Mouse (Mus musculus): ENCODE data around the gene Arid3c.

Gene Arid3c

DNA sequence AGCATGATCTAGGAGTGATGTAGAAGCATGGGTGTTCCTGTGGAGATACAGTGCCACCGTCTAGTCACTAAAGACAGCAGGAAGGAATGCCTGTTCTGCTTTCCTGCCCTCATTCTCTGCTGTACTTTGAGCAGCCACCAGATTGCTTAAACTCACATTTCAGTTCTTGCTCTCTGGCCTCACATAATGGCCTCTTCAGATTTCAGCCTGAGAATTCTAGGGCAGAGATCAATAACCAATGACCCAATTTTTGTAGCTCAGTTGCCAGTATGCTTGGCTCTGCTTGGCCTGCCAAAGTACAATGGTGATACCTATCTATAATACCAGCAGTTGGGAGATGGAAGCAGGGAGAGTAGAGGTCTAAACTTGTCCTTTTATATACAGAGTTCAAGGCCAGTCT lies 14.1 kb upstream of the Arid3c start:
- no peak for DNase-seq (ENCODE audit: extremely low read depth, low read depth)

DNA sequence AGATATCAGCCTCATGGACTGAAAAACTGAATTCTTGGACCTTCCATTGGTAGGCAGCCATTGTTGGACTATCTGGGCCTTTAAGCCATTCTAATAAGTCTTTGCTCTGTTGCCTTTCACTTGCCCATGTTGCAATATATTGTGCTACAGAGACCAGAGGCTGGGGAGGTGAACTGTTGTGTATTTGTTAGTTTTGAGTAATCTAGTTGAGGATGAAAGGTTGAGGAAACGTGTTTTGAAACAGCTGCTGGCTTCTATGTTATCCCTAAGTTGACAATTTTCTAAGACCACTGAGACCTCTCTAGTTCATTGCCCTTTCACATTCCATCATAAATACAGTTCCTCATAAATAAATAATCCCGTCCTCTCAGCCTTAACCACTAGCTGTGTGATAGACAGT lies 13.2 kb upstream of the Arid3c start:
- DNase-seq (ENCODE audit: extremely low read depth, low read depth) = no peak

DNA sequence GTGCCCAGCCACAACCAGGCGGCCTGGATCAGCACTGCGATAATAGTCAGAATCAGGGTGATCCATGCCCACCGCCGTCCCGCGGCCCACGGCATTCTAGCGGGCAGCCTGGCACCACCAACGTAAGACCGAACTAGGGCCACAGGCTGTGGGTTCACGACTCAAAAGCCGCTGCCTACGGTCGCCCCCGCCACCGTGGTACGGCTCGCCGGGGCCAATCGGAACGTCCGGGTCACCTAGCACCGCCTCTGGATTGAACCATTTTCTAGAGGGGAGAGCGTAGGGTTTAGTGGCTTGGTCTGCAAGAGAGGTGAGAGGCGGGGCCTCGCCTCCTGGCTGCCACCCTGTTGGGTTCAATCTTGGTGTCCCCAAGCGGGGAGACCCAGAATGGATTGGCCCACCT lies 10.2 kb upstream of the Arid3c start:
- peak; percentile 97 for DNase-seq (ENCODE audit: extremely low read depth, low read depth)

DNA sequence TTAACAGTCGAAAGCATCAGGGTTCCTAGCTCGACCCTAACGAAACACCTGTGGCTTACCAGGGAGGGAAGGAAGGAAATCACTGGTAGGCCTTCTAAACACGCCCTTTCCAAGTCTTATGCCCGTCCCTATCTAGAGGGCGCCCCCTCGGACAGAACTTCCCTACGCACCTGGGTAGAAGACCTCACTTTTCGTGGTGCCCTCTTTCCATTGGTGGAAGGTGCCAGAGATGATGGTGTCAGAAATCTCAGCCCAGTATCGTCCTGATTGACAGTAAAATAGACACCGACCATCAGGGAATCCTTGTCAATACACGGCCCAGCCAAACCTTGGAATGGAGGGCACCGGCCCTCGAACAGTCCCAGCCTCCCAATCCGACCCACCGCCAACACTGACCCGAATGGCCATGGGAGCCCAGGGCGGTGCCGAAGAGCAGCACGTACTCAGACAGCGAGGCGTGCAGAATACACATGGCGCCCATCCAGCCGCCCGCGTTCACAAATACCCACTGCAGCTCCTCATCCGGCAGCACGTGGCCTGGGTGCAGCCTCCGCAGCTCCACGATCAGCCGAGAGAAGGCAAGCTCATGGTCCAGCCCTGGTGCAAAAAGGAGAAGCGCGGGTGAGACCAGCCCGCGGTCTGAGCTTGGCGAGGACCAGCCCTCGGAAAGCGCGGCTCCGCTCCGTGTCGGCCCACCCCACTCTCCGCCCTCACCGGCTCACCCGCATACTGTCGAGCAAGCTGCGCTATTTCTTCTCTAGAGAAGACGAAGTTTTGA lies 9.6 kb upstream of the Arid3c start:
- no peak for DNase-seq (ENCODE audit: extremely low read depth, low read depth)

DNA sequence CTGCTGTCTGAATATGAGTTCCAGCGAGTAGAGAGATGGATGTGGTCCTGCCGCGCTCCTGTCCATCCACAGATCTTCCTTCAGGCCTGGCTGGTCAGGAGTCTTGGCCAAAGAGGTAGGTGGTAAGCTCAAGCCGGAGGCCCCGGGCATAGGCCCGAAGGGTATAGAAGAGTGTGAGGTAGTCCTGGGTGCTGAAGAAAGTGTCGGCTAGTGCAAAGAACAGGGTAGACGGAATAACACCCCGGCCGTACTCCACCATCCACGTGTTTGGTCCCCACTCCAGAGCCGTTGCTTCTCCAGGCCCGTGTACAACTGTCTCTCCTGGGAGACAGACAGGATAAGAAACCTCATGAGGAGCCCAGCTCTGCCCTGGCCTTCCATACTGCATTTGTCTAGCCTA lies 8.3 kb upstream of the Arid3c start:
- no peak for DNase-seq (ENCODE audit: extremely low read depth, low read depth)

DNA sequence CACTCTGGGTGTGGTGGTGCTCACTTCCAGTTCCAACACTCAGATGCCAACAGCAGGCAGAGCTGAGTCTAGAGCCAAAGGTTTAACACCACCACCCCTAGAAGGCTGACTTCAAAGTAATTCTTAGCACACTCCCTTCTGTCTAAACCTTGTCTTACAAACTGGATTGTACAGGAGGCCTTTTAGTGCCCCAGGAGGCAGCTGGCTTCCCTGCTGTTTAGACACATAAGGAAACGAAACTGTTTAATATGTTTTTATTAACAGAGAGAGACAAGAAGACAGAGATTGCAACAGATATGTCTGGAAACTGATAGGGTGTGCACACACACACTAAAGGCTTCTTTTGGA lies 7.3 kb upstream of the Arid3c start:
- no peak for DNase-seq (ENCODE audit: extremely low read depth, low read depth)

DNA sequence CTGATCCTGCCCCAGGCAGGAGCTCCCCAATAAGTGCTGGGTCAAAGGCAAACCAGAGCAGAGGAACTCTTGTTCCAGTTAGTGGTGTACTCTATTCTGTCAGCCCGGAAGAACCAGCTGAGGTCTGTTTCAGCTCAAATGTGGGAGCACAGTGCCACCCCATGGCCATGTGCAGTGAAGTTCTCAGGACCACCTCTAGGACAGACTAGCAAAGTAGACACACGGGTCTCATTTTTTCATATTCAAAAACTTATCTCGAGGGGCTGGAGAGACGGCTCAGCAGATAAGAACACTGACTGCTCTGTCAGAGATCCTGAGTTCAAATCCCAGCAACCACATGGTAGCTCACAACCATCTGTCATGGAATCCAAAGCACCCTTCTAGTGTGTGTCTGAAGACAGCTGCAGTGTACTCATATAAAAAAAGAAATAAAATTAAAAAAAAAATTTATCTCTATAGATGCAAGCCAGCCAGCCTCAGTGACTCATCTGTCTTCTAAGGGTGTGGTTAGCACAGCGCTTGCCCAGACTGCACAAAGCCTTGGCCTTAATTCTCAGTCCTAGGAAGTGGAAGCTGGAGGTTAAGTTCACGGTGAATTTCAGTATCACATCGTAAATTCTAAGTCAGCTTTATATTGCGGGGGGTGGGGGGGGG lies 6.8 kb upstream of the Arid3c start:
- peak; percentile 62 for DNase-seq (ENCODE audit: extremely low read depth, low read depth)

DNA sequence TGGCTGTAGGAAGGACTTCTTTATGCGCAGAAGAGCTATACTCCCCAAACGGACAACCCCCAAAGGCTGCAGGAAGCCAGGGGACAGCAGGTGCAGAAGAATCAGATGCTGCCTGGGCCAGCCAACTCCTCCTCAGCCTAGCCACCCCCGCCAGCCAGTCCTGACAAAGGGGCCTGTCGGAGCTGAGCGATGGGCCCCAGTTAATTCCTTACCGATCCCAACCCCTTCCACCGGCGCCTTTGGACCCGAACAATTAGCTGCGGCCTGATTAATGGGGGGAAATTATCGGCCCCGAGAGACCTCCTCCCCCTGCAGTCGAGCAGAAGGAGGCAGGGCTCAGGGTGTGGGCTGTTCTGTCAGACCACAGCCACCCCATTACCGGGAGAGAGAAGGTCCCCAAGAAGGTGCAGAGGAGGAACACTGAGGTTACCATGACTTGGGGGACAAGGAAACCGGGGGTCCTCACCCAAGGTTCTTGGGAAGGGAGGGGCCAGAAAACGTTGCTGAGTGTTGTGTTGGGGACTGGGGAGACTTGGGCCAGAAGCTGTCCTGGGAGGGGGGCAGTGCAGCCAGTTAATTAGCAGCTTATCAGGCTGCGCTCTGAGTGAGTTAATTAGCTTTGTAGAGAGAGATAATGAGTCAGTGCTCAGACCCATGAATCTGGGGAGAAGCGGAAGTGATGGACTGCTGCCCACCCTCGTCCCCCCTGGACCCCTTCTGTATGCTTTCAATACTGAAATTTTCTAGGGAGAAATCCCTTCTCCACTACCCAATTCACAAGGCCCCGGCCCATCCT lies 3.9 kb downstream of the Arid3c start:
- DNase-seq (ENCODE audit: extremely low read depth, low read depth) = no peak

DNA sequence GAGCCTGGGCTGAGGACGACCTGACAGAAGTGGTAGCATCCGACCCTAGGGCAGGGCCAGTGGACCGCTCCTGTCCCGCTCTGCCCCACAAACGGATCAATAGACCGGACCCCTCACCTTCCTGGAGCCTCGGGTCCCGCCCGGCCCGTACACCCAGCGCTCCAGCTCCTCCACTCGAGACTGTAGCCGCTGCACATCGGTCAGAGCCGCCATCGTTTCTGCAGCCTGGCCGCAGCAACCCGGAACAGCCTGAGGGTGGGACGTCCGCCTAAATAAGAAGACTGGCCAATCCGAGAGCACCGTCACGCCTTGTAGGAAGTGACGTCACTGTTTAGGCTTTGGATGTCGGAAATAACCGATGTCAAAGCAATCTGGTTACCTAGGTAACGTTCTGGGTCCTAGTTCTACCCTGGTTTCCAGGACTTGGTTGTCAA lies 8.0 kb downstream of the Arid3c start, which contains the start of gene Dctn3:
Dctn3 (minus strand) TSS at position 253 of the 434 bp plus-strand sequence.
- DNase-seq (ENCODE audit: extremely low read depth, low read depth) = peak; percentile 93

DNA sequence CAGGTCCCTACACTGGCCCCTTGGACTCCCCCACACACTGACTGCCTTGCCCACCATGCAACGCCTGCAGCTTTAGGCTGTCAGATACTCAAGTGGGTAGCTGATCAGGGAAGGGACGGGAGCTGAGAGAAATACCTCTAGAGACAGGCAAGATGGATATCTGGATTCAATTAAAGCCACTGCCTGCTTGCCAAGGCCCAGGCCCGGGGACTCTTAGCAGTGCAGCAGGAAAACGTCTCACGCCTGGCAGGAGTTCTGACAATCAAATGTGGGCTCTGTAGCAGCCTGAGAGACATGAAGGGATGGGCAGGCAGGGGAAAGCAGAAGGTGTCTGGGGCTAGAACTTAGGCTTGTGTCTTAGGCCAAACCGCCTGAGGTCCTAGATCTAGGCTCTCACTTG lies 14.1 kb downstream of the Arid3c start:
- no peak for DNase-seq (ENCODE audit: extremely low read depth, low read depth)

DNA sequence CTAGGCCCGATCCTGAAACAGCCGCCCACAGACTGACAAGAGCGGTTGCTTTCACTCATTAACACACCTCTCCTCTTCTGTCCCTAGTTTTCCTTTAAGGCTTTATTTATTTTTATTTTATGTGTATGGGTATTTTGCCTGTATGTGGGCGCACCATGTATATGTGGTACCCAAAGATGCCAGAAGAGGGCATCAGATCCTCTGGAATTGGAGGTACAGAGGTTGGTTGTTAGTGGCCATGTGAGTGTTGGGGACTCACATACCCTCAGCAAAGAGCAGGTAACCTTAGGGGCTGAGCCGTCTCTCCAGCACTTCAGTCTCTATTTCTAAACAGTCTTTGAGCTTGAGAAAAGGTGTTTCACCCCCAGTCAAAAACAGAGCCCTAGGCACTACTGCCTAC lies 15.3 kb downstream of the Arid3c start:
- no peak for DNase-seq (ENCODE audit: extremely low read depth, low read depth)

DNA sequence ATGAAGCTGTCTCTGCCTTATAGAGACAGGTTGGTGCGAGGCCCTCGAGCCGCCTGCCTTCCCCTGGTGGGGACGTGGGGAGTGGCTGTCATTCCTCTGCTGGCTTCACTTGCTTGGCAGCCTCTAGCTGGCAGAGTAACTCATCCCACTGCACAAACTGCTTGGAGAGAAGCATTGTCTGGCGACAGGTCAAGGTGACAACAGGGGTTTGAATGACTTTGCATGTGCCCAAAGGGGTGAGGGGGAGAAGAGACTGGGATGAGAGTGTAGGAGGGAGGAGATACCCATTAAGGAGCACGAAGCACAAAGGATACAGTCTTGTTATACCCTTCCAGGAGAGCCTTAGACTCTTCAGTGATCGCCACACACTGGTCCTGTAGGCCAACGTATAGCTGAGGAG lies 15.9 kb downstream of the Arid3c start:
- no peak for DNase-seq (ENCODE audit: extremely low read depth, low read depth)

DNA sequence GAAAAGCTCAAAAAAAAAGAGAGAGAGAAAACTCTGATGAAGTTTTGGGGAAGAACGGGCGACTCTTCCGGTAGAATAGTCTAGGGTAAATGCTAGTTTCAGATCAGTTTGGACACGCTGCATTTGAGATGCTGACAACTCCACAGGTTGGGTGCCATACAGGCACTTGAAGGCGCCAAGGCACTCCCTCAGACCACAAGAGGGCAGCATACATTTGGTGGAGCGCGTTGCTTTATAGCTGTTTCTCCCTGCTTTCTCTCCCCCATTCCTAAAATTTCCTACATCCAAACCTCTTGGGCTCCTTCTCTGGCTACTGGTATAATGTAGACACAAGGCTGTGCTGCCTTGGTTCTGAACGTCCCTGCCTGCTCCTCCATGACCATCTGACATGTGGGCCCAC lies 16.7 kb downstream of the Arid3c start:
- DNase-seq (ENCODE audit: extremely low read depth, low read depth) = no peak

DNA sequence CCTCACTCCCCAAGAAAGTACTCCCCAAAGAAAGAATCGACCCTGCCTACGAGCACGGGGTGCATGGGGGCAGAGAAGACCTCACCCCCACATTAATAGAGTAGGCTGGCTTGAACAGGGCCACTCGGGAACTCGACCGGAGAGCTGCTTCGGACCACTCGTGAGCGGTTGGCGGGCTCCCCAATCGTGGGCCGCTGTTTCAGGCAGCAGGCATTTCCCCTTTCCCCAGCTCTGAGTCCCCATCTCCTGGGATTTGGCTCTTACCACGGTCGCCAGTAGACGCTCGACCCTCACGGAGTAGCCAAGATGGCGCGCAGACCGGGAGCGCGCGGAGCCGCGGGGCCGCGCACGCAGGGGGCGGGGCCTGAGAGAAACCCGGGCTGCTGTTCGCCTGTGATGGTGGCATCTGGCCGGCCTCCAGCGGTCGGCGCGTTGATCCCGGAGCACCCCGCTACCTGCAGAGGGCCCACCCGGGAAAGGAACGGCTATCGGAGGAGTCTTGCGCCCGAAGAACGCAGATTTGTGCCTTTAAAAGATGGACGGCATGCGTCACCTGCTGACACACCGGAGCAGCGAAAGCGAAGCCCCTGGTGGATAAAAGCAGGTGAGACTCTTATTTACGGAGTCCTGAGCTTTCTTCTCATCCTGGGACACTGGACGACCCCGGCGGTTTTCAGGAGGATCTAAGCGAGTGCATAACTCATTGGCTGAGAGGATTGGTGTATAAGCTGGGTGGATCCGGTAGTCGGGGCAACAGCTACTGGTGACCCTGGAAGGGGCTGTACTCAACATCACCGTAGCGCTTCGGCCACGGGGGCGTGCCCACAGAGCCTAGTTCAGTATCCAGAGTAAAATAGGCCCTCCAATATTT lies 17.5 kb downstream of the Arid3c start, which contains the start of gene Rpp25l:
Rpp25l (minus strand) TSS at position 338 of the 871 bp plus-strand sequence.
- no peak for DNase-seq (ENCODE audit: extremely low read depth, low read depth)

DNA sequence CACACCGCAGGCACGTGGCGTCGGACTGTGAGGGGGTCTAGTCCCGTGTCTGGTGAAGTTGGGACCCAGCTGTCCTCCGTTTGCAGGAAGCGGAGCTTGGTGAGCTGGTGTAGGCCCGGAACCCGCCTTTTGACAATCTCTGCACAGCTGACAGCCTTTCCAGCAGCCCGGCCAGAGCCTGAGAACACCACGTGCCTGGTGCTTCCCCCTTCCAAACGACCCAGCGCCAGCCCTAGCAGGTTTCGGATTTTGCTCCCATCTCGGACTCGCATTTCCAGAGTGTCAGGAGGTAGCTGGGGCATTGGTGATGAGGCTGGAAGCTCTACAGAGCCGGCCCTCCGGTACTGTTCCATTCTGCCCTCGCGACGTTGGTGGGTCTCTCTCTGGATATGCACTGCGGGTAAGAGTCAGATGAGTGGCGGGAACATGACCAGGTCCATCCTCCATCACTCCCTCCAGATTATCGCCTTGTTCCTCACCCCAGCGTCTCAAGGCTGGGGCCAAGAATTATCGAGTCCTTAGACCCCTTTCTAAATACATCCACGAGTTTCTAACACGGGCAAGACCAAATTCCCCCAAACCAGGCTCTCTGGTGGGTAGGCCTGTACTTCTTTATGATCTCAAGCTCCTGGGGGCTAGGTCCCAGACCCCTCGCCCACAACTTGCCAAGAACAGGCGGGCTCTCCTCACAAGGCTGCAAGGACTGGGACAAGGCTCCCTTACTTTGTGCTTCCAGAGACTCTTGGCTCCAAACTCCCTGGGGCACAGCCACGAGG lies 18.3 kb downstream of the Arid3c start:
- DNase-seq (ENCODE audit: extremely low read depth, low read depth) = no peak

DNA sequence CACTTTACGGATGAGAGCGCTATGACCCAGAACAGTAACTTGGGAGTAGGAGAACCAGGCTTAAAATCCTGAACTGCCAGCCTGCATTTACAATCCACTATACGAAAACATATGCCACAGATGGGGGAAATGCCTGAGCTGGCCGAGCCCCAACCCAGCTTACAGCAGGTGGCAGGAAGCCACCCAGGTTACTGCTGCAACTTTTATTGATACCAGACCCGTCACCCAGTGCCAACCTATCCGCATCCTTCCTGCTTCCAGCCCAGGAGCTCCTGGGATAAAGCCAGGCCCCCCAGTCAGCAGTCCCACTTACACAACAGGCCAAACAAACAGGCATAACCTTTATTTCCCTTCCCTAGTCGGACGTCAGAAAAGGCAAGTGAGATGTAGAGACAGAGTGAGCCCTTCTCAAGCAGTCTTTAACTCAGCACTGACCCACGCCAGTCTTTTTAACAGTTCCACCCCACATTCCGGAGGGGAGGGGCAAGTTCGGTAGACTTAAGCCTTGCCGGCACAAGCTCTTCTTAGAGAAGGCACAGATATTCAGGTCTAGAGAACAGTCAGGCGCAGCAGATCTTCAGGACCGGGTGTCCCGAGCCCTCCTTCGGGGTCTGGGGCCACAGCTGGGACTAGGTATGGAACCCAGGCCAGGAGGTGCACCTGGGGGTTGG lies 19.1 kb downstream of the Arid3c start:
- DNase-seq (ENCODE audit: extremely low read depth, low read depth) = no peak

DNA sequence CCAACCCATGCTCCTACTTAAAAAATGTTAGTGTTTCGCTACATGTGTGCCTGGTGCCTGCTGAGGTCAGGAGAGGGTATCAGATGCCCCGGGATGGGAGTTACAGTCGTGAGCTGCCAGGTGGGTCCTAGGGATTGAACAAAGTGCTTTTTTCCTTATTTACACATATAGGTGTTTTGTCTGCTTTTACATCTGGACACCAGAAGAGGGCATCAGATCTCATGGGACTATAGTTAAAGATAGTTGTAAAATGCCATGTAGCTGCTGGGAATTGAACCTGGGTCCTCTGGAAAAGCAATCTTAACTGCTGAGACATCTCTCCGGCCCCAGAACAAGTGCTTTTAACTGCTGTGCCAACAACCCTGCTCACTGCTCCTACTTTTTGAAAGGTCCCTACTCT lies 20.7 kb downstream of the Arid3c start:
- DNase-seq (ENCODE audit: extremely low read depth, low read depth) = no peak

DNA sequence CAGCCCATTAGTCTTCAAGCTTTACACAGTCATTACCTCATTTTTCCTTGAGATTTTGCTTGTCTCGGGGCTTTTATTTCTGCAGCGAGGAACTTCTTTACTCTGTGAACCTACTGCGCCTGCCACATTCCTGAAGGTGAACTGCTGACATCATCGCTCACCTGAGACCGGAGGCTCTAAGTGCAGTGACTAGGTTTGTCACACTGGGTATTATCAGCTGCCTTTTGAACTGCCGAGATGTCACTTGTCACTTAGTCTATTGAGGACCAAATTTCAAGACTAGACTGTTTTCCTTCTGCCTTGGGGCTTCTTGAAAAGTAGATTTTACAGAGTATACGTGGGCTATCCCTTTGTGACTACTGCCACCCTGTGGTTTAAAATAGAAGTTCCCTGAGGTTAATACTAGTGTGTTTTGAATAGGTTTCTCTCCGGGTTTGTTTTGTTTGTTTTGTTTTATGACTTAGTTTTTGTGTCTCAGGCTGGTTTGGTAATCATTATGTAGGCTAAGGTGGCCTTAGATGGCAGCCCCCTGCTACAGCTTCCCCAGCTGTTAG lies 22.7 kb downstream of the Arid3c start:
- no peak for DNase-seq (ENCODE audit: extremely low read depth, low read depth)

DNA sequence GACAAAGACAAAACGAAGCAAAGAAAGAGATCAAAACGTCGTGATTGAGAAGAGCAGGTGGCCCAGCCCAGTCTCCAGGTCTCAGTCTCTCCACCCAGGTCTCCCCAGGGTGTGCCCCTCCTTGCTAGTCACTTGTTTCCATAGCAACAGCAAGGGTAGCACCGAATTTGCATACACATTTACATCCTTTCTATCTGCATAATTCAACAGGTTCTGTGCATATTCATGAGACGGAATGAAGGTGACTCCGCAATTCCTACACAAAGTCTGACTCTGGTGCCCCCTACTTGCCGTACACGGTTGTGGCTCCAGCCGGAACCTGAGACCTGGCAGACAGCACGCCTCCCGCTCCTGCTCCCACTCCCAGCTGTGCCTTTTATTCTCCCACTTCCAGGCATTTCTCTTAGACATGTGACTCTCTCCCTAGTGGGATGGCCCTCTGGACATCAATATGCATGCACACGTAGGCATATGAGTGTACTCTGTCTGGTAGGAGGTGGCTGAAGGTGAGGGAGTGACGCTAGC lies 23.9 kb downstream of the Arid3c start:
- no peak for DNase-seq (ENCODE audit: extremely low read depth, low read depth)

All from MEL-GATA-1-ER (cell line).